Mouse (Mus musculus) cerebellum, adult 18-20 months (tissue): ENCODE data around the gene B3galt4.
A peak's percentile ranks its signal among the peaks of the same experiment; 100 is the strongest.
"Not testable (repeated sequence)": the region's sequence is repeated elsewhere in the genome, so short reads cannot be mapped to it uniquely, and the experiment has no call there.

Experiments used
- DNase-seq, 2 experiments: peaks; one replicate each; pipeline ENCODE4 v3.0.0; 2021

The B3galt4 gene

GRCm38 (mm10) chr17:33951021-33951946 is at the start of gene B3galt4:
Gene B3galt4 (minus strand): TSS chr17:33951488.
- DNase-seq, result peak; percentile 68 to 72

GRCm38 (mm10) chr17:34000796-34001195 is 49.5 kb upstream of the B3galt4 start:
- not testable (repeated sequence) for DNase-seq

GRCm38 (mm10) chr17:34000150-34000537 is 48.9 kb upstream of the B3galt4 start, which contains the start of gene H2-K1:
Gene H2-K1 (minus strand): TSS chr17:34000347.
- DNase-seq, result peak; percentile 67 to 79

GRCm38 (mm10) chr17:33999341-34000149 is 48.3 kb upstream of the B3galt4 start:
- peak in 1 of 2 experiments; percentile 16 for DNase-seq

GRCm38 (mm10) chr17:33998697-33999096 is 47.4 kb upstream of the B3galt4 start:
- DNase-seq, result not testable (repeated sequence)

GRCm38 (mm10) chr17:33997025-33997424 is 45.7 kb upstream of the B3galt4 start:
- not testable (repeated sequence) for DNase-seq

GRCm38 (mm10) chr17:33995651-33996050 is 44.4 kb upstream of the B3galt4 start:
- DNase-seq, result no peak

- DNase-seq, result no peak
These were observed 43.7 kb upstream of the B3galt4 start for GRCm38 (mm10) chr17:33994959-33995358.

GRCm38 (mm10) chr17:33991788-33992664 is 40.7 kb upstream of the B3galt4 start:
- peak; percentile 63 to 73 for DNase-seq

GRCm38 (mm10) chr17:33982136-33982535 is 30.8 kb upstream of the B3galt4 start:
- DNase-seq, result peak; percentile 72 to 79

GRCm38 (mm10) chr17:33981192-33981909 is 30.1 kb upstream of the B3galt4 start:
- peak; percentile 88 to 91 for DNase-seq

GRCm38 (mm10) chr17:33980181-33981035 is 29.1 kb upstream of the B3galt4 start:
- DNase-seq, result no peak

- no peak for DNase-seq
These were observed 28.3 kb upstream of the B3galt4 start for GRCm38 (mm10) chr17:33979512-33980050.

- DNase-seq, result peak; percentile 78 to 87
These were observed 27.3 kb upstream of the B3galt4 start for GRCm38 (mm10) chr17:33978631-33979031.

- peak in 1 of 2 experiments; percentile 45 for DNase-seq
These were observed 26.7 kb upstream of the B3galt4 start for GRCm38 (mm10) chr17:33977861-33978557.

- no peak for DNase-seq
These were observed 22.3 kb upstream of the B3galt4 start for GRCm38 (mm10) chr17:33973572-33973971.

- DNase-seq, result no peak
These were observed 21.4 kb upstream of the B3galt4 start for GRCm38 (mm10) chr17:33972691-33973090.

GRCm38 (mm10) chr17:33969394-33969793 is 18.1 kb upstream of the B3galt4 start:
- DNase-seq, result no peak

- DNase-seq, result no peak
These were observed 17.6 kb upstream of the B3galt4 start for GRCm38 (mm10) chr17:33968927-33969326.

GRCm38 (mm10) chr17:33968489-33968888 is 17.2 kb upstream of the B3galt4 start:
- DNase-seq, result peak; percentile 72 to 84
